Mouse (Mus musculus): Measurements from ENCODE around the gene 1110051M20Rik.
"Not testable (repeated sequence)": the region's sequence is repeated elsewhere in the genome, so short reads cannot be mapped to it uniquely, and the experiment has no call there.

1110051M20Rik gene

DNA sequence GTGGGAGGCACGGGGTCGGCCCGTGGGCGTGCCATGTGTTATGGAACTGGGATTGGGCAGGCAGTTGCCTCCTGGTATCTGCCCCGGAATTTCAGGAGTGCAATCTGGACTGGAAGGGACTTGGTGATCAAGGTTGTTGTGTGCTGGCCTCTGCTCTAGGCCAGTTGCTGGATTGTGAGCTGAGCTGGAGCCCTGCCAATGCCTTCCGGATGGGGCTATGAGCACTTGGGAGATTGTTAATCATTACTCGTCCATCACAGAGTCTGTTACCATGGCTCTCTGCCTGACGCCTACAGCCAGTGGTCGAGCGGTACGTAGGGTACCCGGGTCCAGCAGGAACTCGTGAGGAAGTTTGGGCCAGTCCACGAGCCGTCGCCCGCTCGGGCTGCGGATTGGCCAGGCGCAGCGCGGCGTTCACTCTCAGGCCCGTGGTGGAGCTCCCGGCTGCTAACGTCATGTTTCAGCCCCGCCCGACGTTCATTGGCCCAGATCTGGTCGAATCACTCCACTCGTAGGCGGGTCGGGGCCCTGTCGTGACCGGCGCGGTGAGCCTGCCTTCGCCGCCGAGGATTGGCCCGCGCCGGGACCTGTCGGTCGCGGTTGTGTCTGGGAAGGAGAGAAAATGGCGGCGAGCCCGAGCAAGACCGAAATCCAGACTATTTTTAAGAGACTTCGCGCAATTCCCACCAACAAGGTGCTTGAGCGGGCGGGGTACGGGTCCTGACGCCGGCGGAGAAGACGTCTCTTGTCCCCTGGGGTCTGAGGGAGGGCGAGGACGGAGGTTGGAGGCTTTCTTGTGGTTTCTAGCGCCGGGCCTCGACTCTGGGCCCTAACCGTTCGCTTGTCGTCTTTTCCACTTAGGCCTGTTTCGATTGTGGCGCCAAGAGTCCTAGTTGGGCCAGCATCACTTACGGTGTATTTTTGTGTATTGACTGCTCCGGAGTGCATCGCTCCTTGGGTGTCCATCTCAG lies 179.5 kb downstream of the 1110051M20Rik start, which contains the start of gene Arfgap2:
TSS of gene Arfgap2 (plus strand) at position 264 of the 971 bp plus-strand sequence.
- in situ Hi-C loops (cut with MboI, MseI) = no loop called here

DNA sequence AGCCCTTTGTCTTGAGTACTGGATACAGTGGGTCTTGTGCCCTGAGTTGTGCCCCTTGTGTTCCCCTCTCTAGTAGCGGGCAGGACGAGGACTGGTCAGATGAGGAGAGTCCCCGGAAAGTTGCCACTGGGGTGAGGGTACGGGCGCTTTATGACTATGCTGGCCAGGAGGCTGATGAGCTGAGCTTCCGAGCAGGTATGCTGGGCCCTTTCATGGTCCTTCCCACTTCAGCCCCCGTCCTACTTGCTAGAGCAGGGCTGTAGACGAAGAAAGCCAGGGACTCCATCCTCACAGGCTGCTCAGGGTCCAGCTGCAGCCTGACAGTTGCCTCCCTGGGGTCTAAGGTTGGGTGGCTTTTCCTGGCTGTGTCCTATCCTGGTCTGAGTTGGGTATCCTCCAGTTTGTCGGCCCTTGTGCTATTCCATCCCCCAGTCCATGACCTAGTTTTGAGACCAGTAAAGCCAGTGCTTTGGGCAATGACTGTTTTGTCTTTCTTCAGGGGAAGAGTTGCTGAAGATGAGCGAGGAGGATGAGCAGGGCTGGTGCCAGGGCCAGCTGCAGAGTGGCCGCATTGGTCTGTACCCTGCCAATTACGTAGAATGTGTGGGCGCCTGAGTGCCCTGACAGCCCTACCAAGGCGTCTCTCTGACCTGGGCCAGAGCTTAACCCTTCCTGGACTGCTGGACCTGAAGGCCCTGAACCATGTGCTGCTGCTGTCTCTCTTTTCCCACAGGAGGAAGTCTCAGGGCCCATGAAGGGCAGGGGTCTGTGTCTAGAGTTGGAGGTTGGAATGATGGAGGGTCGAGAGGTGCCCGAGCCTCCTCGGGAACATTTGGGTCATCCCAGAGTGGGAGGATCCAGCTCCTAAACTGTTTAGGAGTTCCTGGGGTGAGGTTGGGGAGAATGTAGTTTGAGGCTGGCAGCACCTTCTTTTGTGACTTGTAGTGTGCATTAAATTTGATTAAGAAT lies 180.5 kb downstream of the 1110051M20Rik start:
- in situ Hi-C loops (cut with MboI, MseI) = no loop called here

DNA sequence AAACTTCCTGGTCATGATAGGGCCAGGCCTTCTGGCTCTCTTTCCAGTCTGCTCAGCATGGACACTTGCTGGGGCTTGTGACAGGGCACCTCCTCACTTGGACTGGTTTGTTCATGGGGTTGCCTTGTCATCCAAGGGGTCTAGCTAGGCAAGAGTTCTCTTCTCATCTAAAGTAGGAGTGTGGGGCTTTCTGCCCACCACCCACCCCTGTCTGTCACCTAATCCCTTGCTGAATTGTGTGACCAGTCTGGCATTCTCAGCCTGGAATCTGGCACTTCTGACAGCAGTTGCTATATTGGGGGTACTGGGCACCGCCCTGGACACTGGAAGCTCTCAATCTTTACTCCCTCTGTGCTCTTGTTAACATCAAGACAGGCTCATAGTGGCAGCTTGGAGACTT lies 185.0 kb downstream of the 1110051M20Rik start:
- in situ Hi-C loops (cut with MboI, MseI) = no loop called here

DNA sequence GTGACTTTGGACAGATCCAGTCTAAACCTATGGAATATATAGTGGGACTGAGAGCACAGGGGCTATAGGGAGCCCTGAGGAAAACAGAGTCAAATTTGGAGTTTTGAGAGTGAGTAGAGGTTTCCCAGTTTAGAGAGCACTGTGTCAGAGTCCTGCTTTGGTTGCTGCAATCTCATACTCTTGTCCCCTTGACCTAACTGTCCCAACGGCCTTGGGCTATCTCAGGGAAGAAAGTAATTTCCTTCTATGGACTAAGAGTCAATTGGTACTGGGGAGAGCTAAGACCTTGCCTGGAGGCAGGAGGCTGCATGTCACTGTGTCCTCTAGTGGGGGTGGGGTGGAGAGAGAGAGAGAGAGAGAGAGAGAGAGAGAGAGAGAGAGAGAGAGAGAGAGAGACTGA lies 185.7 kb downstream of the 1110051M20Rik start:
- in situ Hi-C loops (cut with MboI, MseI) = no loop called here

GRCm38 (mm10) chr2:91258054-91258453 lies 186.4 kb downstream of the 1110051M20Rik start:
- in situ Hi-C loops (cut with MboI, MseI) = no loop called here

GRCm38 (mm10) chr2:91257126-91257980 lies 187.2 kb downstream of the 1110051M20Rik start:
- in situ Hi-C loops (cut with MboI, MseI) = no loop called here

GRCm38 (mm10) chr2:91256256-91257125 lies 188.0 kb downstream of the 1110051M20Rik start:
- in situ Hi-C loops (cut with MboI, MseI) = no loop called here

- in situ Hi-C loops (cut with MboI, MseI) = no loop called here
Observed at GRCm38 (mm10) chr2:91255661-91256150, 188.8 kb downstream of the 1110051M20Rik start, which contains the start of gene Pacsin3. Gene Pacsin3, plus strand, starts transcription at chr2:91255954.

DNA sequence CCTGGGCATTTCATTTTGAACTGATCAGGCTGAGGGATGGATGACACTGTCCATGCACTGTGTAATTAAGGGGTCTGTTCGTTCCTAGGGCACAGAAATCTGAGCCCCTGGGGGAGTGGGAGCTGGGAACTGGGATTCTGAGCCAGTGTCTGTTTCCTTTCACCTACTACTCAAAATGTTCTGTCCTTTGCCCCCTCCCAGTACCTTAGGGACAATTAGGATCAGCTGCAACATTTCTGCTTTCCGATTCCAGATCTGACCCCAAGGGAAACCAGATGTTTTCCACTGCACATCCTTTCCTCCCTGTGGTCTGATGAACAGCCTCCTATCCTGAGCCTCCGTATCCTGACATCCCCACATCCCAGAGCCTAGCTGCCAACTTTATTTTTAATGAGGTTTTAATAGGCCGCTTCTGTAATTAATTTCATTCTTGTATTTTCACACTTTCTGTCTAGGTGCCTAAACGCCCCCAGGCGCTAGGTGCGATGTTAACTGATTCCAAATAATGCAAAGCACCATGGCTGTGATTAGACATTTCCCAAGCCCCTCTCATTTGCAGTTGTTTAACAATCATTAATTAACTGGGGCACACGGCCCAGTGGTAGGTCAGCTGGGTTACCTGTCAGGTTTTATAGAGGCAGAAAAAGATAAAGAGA lies 189.7 kb downstream of the 1110051M20Rik start:
- in situ Hi-C loops (cut with MboI, MseI) = no loop called here

DNA sequence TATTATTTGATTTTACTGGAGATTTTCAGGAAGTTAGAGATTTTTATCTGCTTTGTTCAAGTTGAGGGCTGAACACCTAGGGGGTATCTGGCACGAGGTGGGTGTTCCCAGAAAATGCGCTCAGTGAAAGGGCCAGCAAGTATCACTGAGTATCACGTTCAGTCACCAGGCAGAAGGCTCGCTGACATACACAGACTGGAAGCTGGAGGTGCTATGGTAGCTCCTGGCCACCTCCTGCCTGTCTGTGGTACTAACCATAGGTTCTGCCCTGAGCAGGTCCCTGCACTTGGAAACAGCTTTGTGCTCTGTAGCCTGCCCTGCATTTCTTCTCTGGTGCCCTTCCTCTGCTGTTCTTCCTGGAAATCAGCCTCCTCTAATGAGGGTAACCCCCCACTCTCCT lies 192.0 kb downstream of the 1110051M20Rik start:
- in situ Hi-C loops (cut with MboI, MseI) = no loop called here

DNA sequence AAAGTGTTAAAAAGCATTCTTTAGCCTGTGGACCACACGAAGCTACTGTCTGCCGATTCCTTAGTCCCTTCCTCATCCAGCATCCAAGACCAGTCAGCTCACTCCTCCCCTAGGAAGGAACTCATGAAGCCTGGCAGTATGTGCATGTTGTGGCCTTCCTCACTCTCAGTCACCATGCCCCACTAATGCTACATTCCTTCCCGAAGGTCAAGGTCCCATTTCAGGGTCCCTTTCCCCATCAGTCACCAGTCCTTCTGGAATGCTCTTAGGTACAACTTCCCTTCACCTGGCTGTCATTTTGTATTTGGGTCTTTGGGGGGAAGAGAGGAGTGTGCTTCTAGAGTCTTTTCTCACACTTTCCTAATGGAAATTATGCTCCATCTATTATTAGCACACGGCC lies 192.5 kb downstream of the 1110051M20Rik start:
- in situ Hi-C loops (cut with MboI, MseI) = no loop called here

GRCm38 (mm10) chr2:91248366-91248765 lies 196.1 kb downstream of the 1110051M20Rik start:
- in situ Hi-C loops (cut with MboI, MseI) = no loop called here

DNA sequence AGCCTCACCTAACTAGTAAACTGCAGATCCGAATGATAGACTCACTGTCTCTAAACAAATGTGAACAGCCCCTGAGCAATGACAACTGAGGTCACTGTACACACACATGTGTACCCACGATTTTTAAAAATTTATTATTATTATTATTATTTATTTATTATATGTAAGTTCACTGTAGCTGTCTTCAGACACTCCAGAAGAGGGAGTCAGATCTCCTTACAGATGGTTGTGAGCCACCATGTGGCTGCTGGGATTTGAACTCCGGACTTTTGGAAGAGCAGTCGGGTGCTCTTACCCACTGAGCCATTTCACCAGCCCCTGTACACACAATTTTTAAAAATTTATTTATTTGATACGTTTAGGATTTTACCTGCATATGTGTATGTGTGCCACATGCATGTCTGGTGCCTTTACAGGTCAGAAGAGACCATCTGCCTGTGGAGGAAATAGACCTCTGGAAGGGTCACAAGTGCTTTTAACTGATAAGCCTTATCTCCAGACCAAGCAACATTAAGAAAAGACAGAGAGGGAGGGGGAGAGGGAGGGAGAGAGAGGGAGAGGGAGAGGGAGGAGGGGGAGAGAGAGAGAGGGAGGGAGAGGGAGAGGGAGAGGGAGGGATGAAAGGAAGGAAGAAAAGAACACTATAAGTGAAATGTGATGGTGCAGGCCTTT lies 199.8 kb downstream of the 1110051M20Rik start:
- in situ Hi-C loops (cut with MboI, MseI) = no loop called here

- in situ Hi-C loops (cut with MboI, MseI) = no loop called here
Observed at GRCm38 (mm10) chr2:91243416-91243815, 201.1 kb downstream of the 1110051M20Rik start.

DNA sequence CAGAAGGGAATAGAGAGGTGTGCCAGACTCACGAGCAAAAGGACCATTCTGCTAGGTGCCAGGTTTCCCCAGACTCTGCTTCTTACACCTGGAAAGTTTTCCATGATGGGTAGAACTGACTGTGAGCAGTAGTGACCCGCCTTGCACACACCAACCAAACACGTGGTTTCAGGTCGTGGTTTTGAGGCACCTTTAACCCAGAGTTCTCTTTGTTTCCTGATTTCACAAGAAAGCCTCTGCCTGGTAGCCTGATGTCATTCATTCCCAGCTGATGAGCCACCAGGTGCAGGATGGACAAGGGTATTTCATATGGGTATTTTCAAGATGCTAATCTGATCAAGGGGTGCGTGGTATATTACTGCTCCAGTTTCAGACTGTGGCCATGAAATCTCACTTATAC lies 202.0 kb downstream of the 1110051M20Rik start:
- in situ Hi-C loops (cut with MboI, MseI) = no loop called here

- in situ Hi-C loops (cut with MboI, MseI) = not testable (repeated sequence)
Observed at GRCm38 (mm10) chr2:91237511-91238080, 206.9 kb downstream of the 1110051M20Rik start.

GRCm38 (mm10) chr2:91236601-91237510 lies 207.6 kb downstream of the 1110051M20Rik start, which contains the start of gene Ddb2:
Gene Ddb2, minus strand, starts transcription at chr2:91236982.
- in situ Hi-C loops (cut with MboI, MseI) = no loop called here
